Mouse (Mus musculus): Measurements from ENCODE around the gene Rbm43. TPM values are rescaled to one million over a fixed set of nuclear protein-coding genes. Genes with fewer than 3 reads are reported as not detected.

The Rbm43 gene
- polyA plus RNA-seq, 1 experiment from 2014 or later: 6.0 TPM

GRCm38 (mm10) chr2:51953648-51954204, 18.8 kb upstream of the Rbm43 start:
- Histone ChIP-seq H3K27ac (replicated peaks; ENCODE audit: low read depth, low read length) (no peak overlapping the region), H3K9me3 (ENCODE audit: control insufficient read depth, low read length) (no peaks in the 10 kb centered on the region), H3K36me3 (ENCODE audit: control insufficient read depth, insufficient read depth, low read length) (no peaks in the 10 kb centered on the region), H3K9ac (replicated peaks; ENCODE audit: low read length) (no peak overlapping the region), H3K4me3 (replicated peaks; ENCODE audit: low read depth, low read length) (no peak overlapping the region), H3K27me3 (ENCODE audit: control insufficient read depth, insufficient read depth, low read length) (no peaks in the 10 kb centered on the region), H3K4me1 (ENCODE audit: control insufficient read depth, insufficient read depth, low read length) (no peaks in the 10 kb centered on the region), H3K4me2 (ENCODE audit: low read length) (no peak overlapping the region)
- 89% methylated on average over 7 of the region's 7 CpGs for whole genome bisulfite sequencing
- ATAC-seq (ENCODE audit: low FRiP score, low TSS enrichment) (no peak), DNase-seq (no peak)

- H3K27ac ChIP-seq (replicated peaks; ENCODE audit: low read depth, low read length): no peak overlapping the region
- H3K4me1 ChIP-seq (ENCODE audit: control insufficient read depth, insufficient read depth, low read length): no peaks in the 10 kb centered on the region
- no peaks in the 10 kb centered on the region for H3K9me3 ChIP-seq (ENCODE audit: control insufficient read depth, low read length)
- no peak overlapping the region for H3K9ac ChIP-seq (replicated peaks; ENCODE audit: low read length)
- WGBS: 38% methylated on average over 1 of the region's 1 CpGs
- ATAC-seq (ENCODE audit: low FRiP score, low TSS enrichment) (no peak), DNase-seq (no peak)
- H3K4me2 ChIP-seq (ENCODE audit: low read length): no peak overlapping the region
- no peaks in the 10 kb centered on the region for H3K27me3 ChIP-seq (ENCODE audit: control insufficient read depth, insufficient read depth, low read length)
- H3K4me3 ChIP-seq (replicated peaks; ENCODE audit: low read depth, low read length): no peak overlapping the region
- no peaks in the 10 kb centered on the region for H3K36me3 ChIP-seq (ENCODE audit: control insufficient read depth, insufficient read depth, low read length)
These were observed 15.9 kb upstream of the Rbm43 start for GRCm38 (mm10) chr2:51950876-51951275.

DNA sequence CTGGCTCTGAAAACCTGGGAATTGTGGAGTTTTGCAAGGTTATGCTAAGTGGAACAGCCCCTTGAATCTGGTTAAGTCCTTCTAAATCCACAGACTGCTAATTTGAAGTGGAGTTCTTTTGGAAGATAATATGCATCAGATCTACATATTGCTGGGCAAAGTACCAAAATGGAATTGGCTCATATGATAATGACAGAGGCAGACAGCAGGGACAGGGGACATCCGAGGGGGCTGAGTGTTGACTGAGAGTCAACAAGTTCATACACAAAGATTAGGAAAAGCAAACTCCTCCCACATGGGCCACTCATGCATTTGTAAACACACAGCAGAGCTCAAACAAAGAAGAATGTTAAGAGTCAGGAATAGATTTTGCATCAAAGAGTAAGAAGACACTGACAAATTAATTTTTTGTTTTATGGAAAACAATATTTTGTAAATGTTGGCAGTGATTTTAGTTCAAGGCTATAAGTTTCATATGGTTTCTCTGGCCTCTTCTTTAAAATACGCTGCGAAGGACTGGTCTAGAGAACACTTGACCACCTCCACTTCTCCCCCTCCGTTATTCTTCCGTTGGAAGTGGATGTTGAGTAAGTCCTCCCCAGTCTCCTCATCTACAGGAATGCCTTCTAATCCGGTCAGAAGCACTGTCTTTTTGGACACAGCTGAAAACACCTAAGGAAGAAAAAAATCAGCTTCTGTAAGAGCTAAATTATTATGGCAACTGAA, 13.3 kb upstream of the Rbm43 start:
- H3K4me1 ChIP-seq (ENCODE audit: control insufficient read depth, insufficient read depth, low read length): no peaks in the 10 kb centered on the region
- H3K9me3 ChIP-seq (ENCODE audit: control insufficient read depth, low read length): 0 out of 2 replicates have a peak, but pooled peaks cover 3% of the 10 kb centered on the region
- ATAC-seq (ENCODE audit: low FRiP score, low TSS enrichment) (no peak), DNase-seq (no peak)
- WGBS: 86% methylated on average over 6 of the region's 6 CpGs
- H3K27ac ChIP-seq (replicated peaks; ENCODE audit: low read depth, low read length): no peak overlapping the region
- H3K4me2 ChIP-seq (ENCODE audit: low read length): no peak overlapping the region
- no peaks in the 10 kb centered on the region for H3K36me3 ChIP-seq (ENCODE audit: control insufficient read depth, insufficient read depth, low read length)
- H3K27me3 ChIP-seq (ENCODE audit: control insufficient read depth, insufficient read depth, low read length): no peaks in the 10 kb centered on the region
- no peak overlapping the region for H3K4me3 ChIP-seq (replicated peaks; ENCODE audit: low read depth, low read length)
- H3K9ac ChIP-seq (replicated peaks; ENCODE audit: low read length): no peak overlapping the region

DNA sequence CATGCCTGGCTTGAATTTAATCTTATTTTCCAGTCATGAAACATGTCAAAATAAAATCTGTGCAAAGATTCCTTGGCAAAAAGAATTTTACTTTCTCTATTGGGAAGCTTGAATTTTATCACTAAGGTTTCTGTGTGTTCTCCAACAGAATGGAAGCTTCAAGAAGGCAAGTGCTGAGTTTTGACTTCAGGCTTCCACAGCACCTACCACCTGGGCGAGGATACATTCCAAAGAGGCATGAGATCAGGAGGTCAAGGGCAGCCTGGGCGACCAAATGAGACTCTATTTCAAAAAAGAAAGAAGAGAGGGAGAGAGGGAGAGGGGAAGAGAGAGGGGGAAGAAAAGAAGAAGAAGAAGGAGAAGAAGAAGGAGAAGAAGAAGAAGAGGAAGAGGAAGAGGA, 10.8 kb upstream of the Rbm43 start:
- H3K27me3 ChIP-seq (ENCODE audit: control insufficient read depth, insufficient read depth, low read length): no peaks in the 10 kb centered on the region
- H3K9ac ChIP-seq (replicated peaks; ENCODE audit: low read length): no peak overlapping the region
- H3K4me1 ChIP-seq (ENCODE audit: control insufficient read depth, insufficient read depth, low read length): no peaks in the 10 kb centered on the region
- no peaks in the 10 kb centered on the region for H3K36me3 ChIP-seq (ENCODE audit: control insufficient read depth, insufficient read depth, low read length)
- no peak overlapping the region for H3K4me3 ChIP-seq (replicated peaks; ENCODE audit: low read depth, low read length)
- 0 out of 2 replicates have a peak, but pooled peaks cover 3% of the 10 kb centered on the region for H3K9me3 ChIP-seq (ENCODE audit: control insufficient read depth, low read length)
- no peak overlapping the region for H3K4me2 ChIP-seq (ENCODE audit: low read length)
- ATAC-seq (ENCODE audit: low FRiP score, low TSS enrichment) (no peak), DNase-seq (no peak)
- WGBS: 78% methylated on average over 2 of the region's 2 CpGs
- H3K27ac ChIP-seq (replicated peaks; ENCODE audit: low read depth, low read length): no peak overlapping the region

DNA sequence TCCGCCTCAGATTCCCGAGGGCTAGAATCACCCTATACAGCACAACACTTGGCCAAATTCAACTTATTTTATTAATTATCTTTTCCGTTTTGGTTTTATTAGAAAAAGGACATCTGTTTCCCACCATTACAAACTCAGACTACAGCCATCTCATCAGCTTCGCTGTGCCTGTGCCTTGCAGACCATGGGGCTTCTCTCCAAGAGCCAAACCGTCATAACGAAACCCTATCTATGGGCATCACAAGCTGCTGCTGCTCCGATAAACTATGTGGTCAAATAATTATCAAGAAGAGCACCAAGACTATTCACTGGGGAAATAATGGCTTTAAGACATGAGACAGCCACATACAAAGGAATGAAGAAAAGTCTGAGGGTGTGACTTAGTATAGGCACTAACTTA, 6.9 kb upstream of the Rbm43 start:
- no peak for DNase-seq
- ATAC-seq (ENCODE audit: low FRiP score, low TSS enrichment): no peak
- H3K36me3 ChIP-seq (ENCODE audit: control insufficient read depth, insufficient read depth, low read length): no peaks in the 10 kb centered on the region
- no peaks in the 10 kb centered on the region for H3K27me3 ChIP-seq (ENCODE audit: control insufficient read depth, insufficient read depth, low read length)
- no peak overlapping the region for H3K9ac ChIP-seq (replicated peaks; ENCODE audit: low read length)
- H3K9me3 ChIP-seq (ENCODE audit: control insufficient read depth, low read length): 0 out of 2 replicates have a peak, but pooled peaks cover 3% of the 10 kb centered on the region
- H3K4me1 ChIP-seq (ENCODE audit: control insufficient read depth, insufficient read depth, low read length): no peaks in the 10 kb centered on the region
- no peak overlapping the region for H3K4me2 ChIP-seq (ENCODE audit: low read length)
- no peak overlapping the region for H3K4me3 ChIP-seq (replicated peaks; ENCODE audit: low read depth, low read length)
- no peak overlapping the region for H3K27ac ChIP-seq (replicated peaks; ENCODE audit: low read depth, low read length)
- WGBS: 94% methylated on average over 7 of the region's 7 CpGs

DNA sequence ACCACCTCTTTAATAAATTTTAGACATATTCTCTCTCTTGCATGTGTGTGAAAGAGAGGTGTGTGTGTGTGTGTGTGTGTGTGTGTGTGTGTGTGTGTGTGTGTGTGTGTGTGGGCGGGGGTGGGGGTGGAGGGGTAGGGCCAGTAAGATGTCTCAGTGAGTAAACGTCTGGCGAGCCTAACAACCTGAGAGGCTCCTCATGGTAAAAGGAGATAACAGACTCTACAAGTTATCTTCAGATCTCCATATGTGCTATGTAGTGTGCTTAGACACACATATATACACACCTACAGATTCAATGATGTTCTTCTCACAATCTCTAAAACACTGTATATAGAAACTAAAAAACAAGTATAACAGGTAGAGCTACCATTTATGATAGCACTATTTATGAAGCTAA, 3.8 kb upstream of the Rbm43 start:
- H3K36me3 ChIP-seq (ENCODE audit: control insufficient read depth, insufficient read depth, low read length): no peaks in the 10 kb centered on the region
- 0 out of 2 replicates have a peak, but pooled peaks cover 1% of the 10 kb centered on the region for H3K9me3 ChIP-seq (ENCODE audit: control insufficient read depth, low read length)
- ATAC-seq (ENCODE audit: low FRiP score, low TSS enrichment) (no peak), DNase-seq (no peak)
- 74% methylated on average over 3 of the region's 3 CpGs for WGBS
- no peaks in the 10 kb centered on the region for H3K27me3 ChIP-seq (ENCODE audit: control insufficient read depth, insufficient read depth, low read length)
- no peak overlapping the region for H3K9ac ChIP-seq (replicated peaks; ENCODE audit: low read length)
- H3K4me3 ChIP-seq (replicated peaks; ENCODE audit: low read depth, low read length): no peak overlapping the region
- no peaks in the 10 kb centered on the region for H3K4me1 ChIP-seq (ENCODE audit: control insufficient read depth, insufficient read depth, low read length)
- no peak overlapping the region for H3K4me2 ChIP-seq (ENCODE audit: low read length)
- H3K27ac ChIP-seq (replicated peaks; ENCODE audit: low read depth, low read length): no peak overlapping the region

DNA sequence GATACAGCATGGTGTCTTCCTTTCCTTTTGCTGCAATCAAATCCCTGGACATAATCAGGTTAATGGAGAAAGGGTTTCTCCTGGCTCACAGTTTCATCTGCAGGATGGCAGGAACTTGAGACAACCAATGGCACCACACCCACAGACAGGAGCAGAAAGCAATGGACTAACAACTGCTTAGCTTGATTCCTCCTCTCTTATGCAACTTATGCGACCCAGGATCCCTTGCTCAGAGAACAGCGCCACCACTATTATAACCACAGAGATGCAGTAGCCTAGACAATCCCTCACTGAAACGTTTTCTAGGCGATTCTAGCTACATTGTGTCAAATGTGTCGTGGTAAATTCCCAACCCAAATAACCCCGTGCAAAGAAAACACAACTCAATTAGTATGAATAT, 2.0 kb upstream of the Rbm43 start:
- H3K4me3 ChIP-seq (replicated peaks; ENCODE audit: low read depth, low read length): no peak overlapping the region
- H3K27ac ChIP-seq (replicated peaks; ENCODE audit: low read depth, low read length): no peak overlapping the region
- no peaks in the 10 kb centered on the region for H3K4me1 ChIP-seq (ENCODE audit: control insufficient read depth, insufficient read depth, low read length)
- no peaks in the 10 kb centered on the region for H3K9me3 ChIP-seq (ENCODE audit: control insufficient read depth, low read length)
- WGBS: 66% methylated on average over 6 of the region's 6 CpGs
- ATAC-seq (ENCODE audit: low FRiP score, low TSS enrichment): no peak
- no peak for DNase-seq
- H3K4me2 ChIP-seq (ENCODE audit: low read length): no peak overlapping the region
- no peaks in the 10 kb centered on the region for H3K27me3 ChIP-seq (ENCODE audit: control insufficient read depth, insufficient read depth, low read length)
- H3K36me3 ChIP-seq (ENCODE audit: control insufficient read depth, insufficient read depth, low read length): no peaks in the 10 kb centered on the region
- H3K9ac ChIP-seq (replicated peaks; ENCODE audit: low read length): no peak overlapping the region

DNA sequence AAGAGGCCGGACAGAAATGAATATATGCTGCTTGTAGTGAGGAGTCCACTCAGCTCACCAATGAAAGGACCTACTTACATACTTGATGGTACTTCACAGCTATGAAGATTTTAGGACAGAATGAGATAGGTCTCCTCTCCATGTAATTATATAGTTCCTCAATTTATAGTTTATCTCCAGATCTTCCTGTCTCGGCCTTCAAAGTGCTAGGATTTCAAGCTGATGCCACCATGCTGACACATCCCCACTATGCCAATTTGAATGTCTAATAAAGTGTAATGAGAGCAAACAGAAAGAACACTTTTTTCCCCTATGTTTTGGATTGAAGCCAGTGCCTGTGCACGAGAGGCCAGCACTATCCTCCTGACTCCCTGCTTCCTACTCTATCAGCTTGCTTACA, 1.6 kb upstream of the Rbm43 start:
- DNase-seq: no peak
- WGBS: 87% methylated on average over 3 of the region's 3 CpGs
- Histone ChIP-seq H3K9ac (replicated peaks; ENCODE audit: low read length) (no peak overlapping the region), H3K4me1 (ENCODE audit: control insufficient read depth, insufficient read depth, low read length) (no peaks in the 10 kb centered on the region), H3K9me3 (ENCODE audit: control insufficient read depth, low read length) (no peaks in the 10 kb centered on the region), H3K27ac (replicated peaks; ENCODE audit: low read depth, low read length) (no peak overlapping the region), H3K27me3 (ENCODE audit: control insufficient read depth, insufficient read depth, low read length) (no peaks in the 10 kb centered on the region), H3K4me2 (ENCODE audit: low read length) (no peak overlapping the region), H3K36me3 (ENCODE audit: control insufficient read depth, insufficient read depth, low read length) (no peaks in the 10 kb centered on the region), H3K4me3 (replicated peaks; ENCODE audit: low read depth, low read length) (no peak overlapping the region)
- no peak for ATAC-seq (ENCODE audit: low FRiP score, low TSS enrichment)

- H3K4me1 ChIP-seq (ENCODE audit: control insufficient read depth, insufficient read depth, low read length): no peaks in the 10 kb centered on the region
- no peak overlapping the region for H3K27ac ChIP-seq (replicated peaks; ENCODE audit: low read depth, low read length)
- H3K9me3 ChIP-seq (ENCODE audit: control insufficient read depth, low read length): no peaks in the 10 kb centered on the region
- DNase-seq (no peak), ATAC-seq (ENCODE audit: low FRiP score, low TSS enrichment) (no peak)
- no peaks in the 10 kb centered on the region for H3K27me3 ChIP-seq (ENCODE audit: control insufficient read depth, insufficient read depth, low read length)
- H3K4me3 ChIP-seq (replicated peaks; ENCODE audit: low read depth, low read length): no peak overlapping the region
- WGBS: 94% methylated on average over 7 of the region's 7 CpGs
- no peaks in the 10 kb centered on the region for H3K36me3 ChIP-seq (ENCODE audit: control insufficient read depth, insufficient read depth, low read length)
- H3K9ac ChIP-seq (replicated peaks; ENCODE audit: low read length): no peak overlapping the region
- no peak overlapping the region; the same call in 1 of the 2 replicates for H3K4me2 ChIP-seq (ENCODE audit: low read length)
These were observed 958 bp upstream of the Rbm43 start for GRCm38 (mm10) chr2:51935921-51936320.
